Mouse (Mus musculus) MEL (cell line): ENCODE measurements around the gene Kcnh4. TPM values are rescaled to one million over a fixed set of nuclear protein-coding genes. Genes with fewer than 3 reads are reported as not detected.

Experiments
- DNase-seq: peaks from one replicate; pipeline ENCODE4 v3.0.0; 2011; ENCODE audit warnings: low read depth, low spot score
- H3K27ac ChIP-seq: 2 replicates; pipeline ENCODE4 v1.5.1; 2012; ENCODE audit warnings: low read depth, mild to moderate bottlenecking, control low read depth, low read length, moderate library complexity; ENCODE audit not compliant: control insufficient read depth
- H3K27me3 ChIP-seq, 2 experiments: fragments of 150-350 bp in 1 of 2; sonication (generic) in 1 of 2; 2 replicates each; pipeline ENCODE4 v1.6.1; 2012; ENCODE audit warnings: low read length in 2 of 2, mild to moderate bottlenecking in 2 of 2, improper control_type of control experiment in 1 of 2, moderate library complexity in 1 of 2; ENCODE audit not compliant: insufficient read depth in 2 of 2, control insufficient read depth in 1 of 2
- H3K36me3 ChIP-seq, 2 experiments: 2 replicates each; pipeline ENCODE4 v1.6.1; 2012 to 2014; ENCODE audit warnings: low read length in 2 of 2, improper control_type of control experiment in 1 of 2, inconsistent platforms in 1 of 2, mild to moderate bottlenecking in 1 of 2; ENCODE audit not compliant: insufficient read depth in 2 of 2, control insufficient read depth in 1 of 2
- H3K4me1 ChIP-seq, 2 experiments: fragments of 150-350 bp in 1 of 2; sonication (generic) in 1 of 2; 2 replicates each; pipeline ENCODE4 v1.6.1; 2012; ENCODE audit warnings: low read length in 2 of 2, improper control_type of control experiment in 1 of 2, mild to moderate bottlenecking in 1 of 2; ENCODE audit not compliant: insufficient read depth in 2 of 2, control insufficient read depth in 1 of 2
- H3K4me3 ChIP-seq, 2 experiments: fragments of 150-350 bp in 1 of 2; sonication (generic) in 1 of 2; 2 replicates each; pipeline ENCODE4 v1.5.1; 2012; ENCODE audit warnings: low read depth in 2 of 2, low read length in 2 of 2, mild to moderate bottlenecking in 2 of 2, moderate library complexity in 2 of 2, control low read depth in 1 of 2, improper control_type of control experiment in 1 of 2; ENCODE audit not compliant: control insufficient read depth in 1 of 2, insufficient read depth in 1 of 2
- H3K79me2 ChIP-seq: 2 replicates; pipeline ENCODE4 v1.6.1; 2012; ENCODE audit warnings: mild to moderate bottlenecking, low read length, moderate library complexity; ENCODE audit not compliant: control insufficient read depth, poor library complexity, insufficient read depth
- H3K9ac ChIP-seq: 2 replicates; pipeline ENCODE4 v1.6.1; 2012; ENCODE audit warnings: low read depth, mild to moderate bottlenecking, control low read depth, low read length, moderate library complexity; ENCODE audit not compliant: control insufficient read depth, poor library complexity, severe bottlenecking
- H3K9me3 ChIP-seq: fragments of 150-350 bp; sonication (generic); replicated peaks from 2 replicates; pipeline ENCODE4 v1.6.1; 2012; ENCODE audit warnings: mild to moderate bottlenecking, low read length, improper control_type of control experiment, moderate library complexity; ENCODE audit not compliant: insufficient read depth
- E2F4 ChIP-seq: IDR thresholded peaks from 2 replicates; pipeline ENCODE4 v1.6.1; 2011; ENCODE audit warnings: low read depth, low read length, improper control_type of control experiment, borderline replicate concordance
- ELF1 ChIP-seq: IDR thresholded peaks from 2 replicates; pipeline ENCODE4 v1.6.1; 2014; ENCODE audit warnings: low read depth, mild to moderate bottlenecking, inconsistent platforms, low read length, improper control_type of control experiment, moderate library complexity
- EP300 ChIP-seq, 2 experiments: IDR thresholded peaks; 2 replicates each; pipeline ENCODE4 v1.6.1; 2011; ENCODE audit warnings: improper control_type of control experiment in 2 of 2, low read length in 2 of 2, low read depth in 1 of 2, mild to moderate bottlenecking in 1 of 2
- MAX ChIP-seq: IDR thresholded peaks from 2 replicates; pipeline ENCODE4 v1.6.1; 2011; ENCODE audit warnings: low read length, improper control_type of control experiment
- MYB ChIP-seq: IDR thresholded peaks from 2 replicates; pipeline ENCODE4 v1.6.1; 2011; ENCODE audit warnings: mild to moderate bottlenecking, low read depth, low read length, improper control_type of control experiment
- MYC ChIP-seq: IDR thresholded peaks from 2 replicates; pipeline ENCODE4 v1.6.1; 2011; ENCODE audit warnings: low read depth, mild to moderate bottlenecking, low read length, improper control_type of control experiment, moderate library complexity
- POLR2AphosphoS2 ChIP-seq: IDR thresholded peaks from 2 replicates; pipeline ENCODE4 v1.6.1; 2011; ENCODE audit warnings: low read length, improper control_type of control experiment
- RAD21 ChIP-seq: IDR thresholded peaks from 2 replicates; pipeline ENCODE4 v1.6.1; 2011; ENCODE audit warnings: mild to moderate bottlenecking, low read depth, low read length, improper control_type of control experiment
- SIN3A ChIP-seq: IDR thresholded peaks from 2 replicates; pipeline ENCODE4 v1.6.1; 2012; ENCODE audit warnings: low read length, improper control_type of control experiment, inconsistent platforms
- SMC3 ChIP-seq: IDR thresholded peaks from 2 replicates; pipeline ENCODE4 v1.6.1; 2011; ENCODE audit warnings: low read depth, low read length, improper control_type of control experiment
- USF1 ChIP-seq: IDR thresholded peaks from 2 replicates; pipeline ENCODE4 v1.6.1; 2014; ENCODE audit warnings: low read depth, mild to moderate bottlenecking, inconsistent platforms, low read length, improper control_type of control experiment, moderate library complexity
- polyA plus RNA-seq, 2 experiments: library from polyadenylated mRNA; stranded (reverse) in 1 of 2; unstranded in 1 of 2; fragments of >175 nt in 1 of 2; fragments of >200 nt in 1 of 2; gene quantifications; 2 replicates each; pipeline versions ENCODE4 v1.2.1 to v1.2.4; 2012; ENCODE audit warnings: low replicate concordance in 2 of 2, low read depth in 1 of 2; ENCODE audit not compliant: insufficient read length in 2 of 2, insufficient read depth in 1 of 2, missing spikeins in 1 of 2
- total RNA-seq: library from RNA; depleted of rRNA; stranded (reverse); fragments of 300-350 nt; gene quantifications from 2 replicates; pipeline ENCODE4 v1.2.3, GENCODE M21; 2012

The Kcnh4 gene
- total and polyA plus RNA-seq, 3 experiments: 0.04 to 0.08 TPM; not detected in 1

- no peaks in the 10 kb centered on the region for H3K27me3 ChIP-seq
- DNase-seq: no peak
- H3K4me1 ChIP-seq: peaks cover 23 to 37% of the 10 kb centered on the region in 2 experiments
- H3K27ac ChIP-seq: no peak overlapping the region
- no peak overlapping the region for H3K4me3 ChIP-seq
- TF ChIP-seq MYC (no peak), RAD21 (no peak), ELF1 (no peak), USF1 (no peak), SMC3 (no peak), MAX (no peak), SIN3A (no peak)
- H3K9ac ChIP-seq: no peak overlapping the region
- H3K36me3 ChIP-seq: peaks cover 13 to 42% of the 10 kb centered on the region in 2 experiments
- peaks cover 34% of the 10 kb centered on the region for H3K79me2 ChIP-seq
- no peaks in the 10 kb centered on the region for H3K9me3 ChIP-seq
Measured at GRCm38 (mm10) chr11:100718866-100719265, 40.9 kb downstream of the Kcnh4 start.

GRCm38 (mm10) chr11:100718462-100718861 is 41.3 kb downstream of the Kcnh4 start:
- DNase-seq: no peak
- peaks cover 10 to 40% of the 10 kb centered on the region in 2 experiments for H3K36me3 ChIP-seq
- no peak overlapping the region for H3K4me3 ChIP-seq
- peaks cover 22 to 38% of the 10 kb centered on the region in 2 experiments for H3K4me1 ChIP-seq
- H3K27me3 ChIP-seq: no peaks in the 10 kb centered on the region
- no peak for TF ChIP-seq E2F4
- TF ChIP-seq RAD21: no peak
- TF ChIP-seq EP300 (IDR thresholded peaks at IDR 0.05; ENCODE audit: low read depth in 1 of 2, low read length in 2 of 2): no peak
- no peak for TF ChIP-seq POLR2AphosphoS2
- no peaks in the 10 kb centered on the region for H3K9me3 ChIP-seq
- no peak overlapping the region for H3K27ac ChIP-seq
- no peak overlapping the region for H3K9ac ChIP-seq
- H3K79me2 ChIP-seq: peaks cover 32% of the 10 kb centered on the region

GRCm38 (mm10) chr11:100716649-100717048 is 43.1 kb downstream of the Kcnh4 start:
- H3K9ac ChIP-seq: no peak overlapping the region
- peaks cover 10 to 37% of the 10 kb centered on the region in 2 experiments for H3K36me3 ChIP-seq
- peaks cover 10 to 39% of the 10 kb centered on the region in 2 experiments for H3K4me1 ChIP-seq
- peaks cover 28% of the 10 kb centered on the region for H3K79me2 ChIP-seq
- no peak for DNase-seq
- H3K4me3 ChIP-seq: no peak overlapping the region
- TF ChIP-seq MYB (no peak), SMC3 (no peak)
- TF ChIP-seq, all 39 proteins: peak for 0
- Histone ChIP-seq H3K27me3 (no peaks in the 10 kb centered on the region), H3K9me3 (no peaks in the 10 kb centered on the region), H3K27ac (no peak overlapping the region)
